Mouse (Mus musculus) heart, postnatal 0 days (tissue): ENCODE measurements around the gene Egr2.

Experiments used
- CTCF ChIP-seq: IDR thresholded peaks from 2 replicates; pipeline ENCODE4 v1.5.1; 2016; ENCODE audit warnings: antibody characterized with exemption, control low read depth, low read depth
- EP300 ChIP-seq: IDR thresholded peaks from 2 replicates; pipeline ENCODE4 v1.6.1; 2016; ENCODE audit warnings: antibody characterized with exemption, low read depth

DNA sequence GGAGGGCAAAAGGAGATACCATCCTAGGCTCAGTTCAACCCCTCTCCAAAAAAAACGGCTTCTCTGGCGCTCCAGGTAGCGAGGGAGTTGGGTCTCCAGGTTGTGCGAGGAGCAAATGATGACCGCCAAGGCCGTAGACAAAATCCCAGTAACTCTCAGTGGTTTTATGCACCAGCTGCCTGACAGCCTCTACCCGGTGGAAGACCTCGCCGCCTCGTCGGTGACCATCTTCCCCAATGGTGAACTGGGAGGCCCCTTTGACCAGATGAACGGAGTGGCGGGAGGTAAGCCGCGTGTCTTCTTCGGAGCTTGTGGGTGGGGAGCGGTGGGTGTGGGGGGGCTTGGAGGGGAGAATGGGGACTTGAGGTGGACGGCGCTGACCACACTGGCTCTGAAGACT lies 2.8 kb downstream of the Egr2 start:
- no peak for TF ChIP-seq EP300
- TF ChIP-seq CTCF, result no peak
